Mouse (Mus musculus) lung, postnatal 0 days (tissue): Measurements from ENCODE around the gene Sdccag8.

Experiments
- CTCF ChIP-seq: IDR thresholded peaks from 2 replicates; pipeline ENCODE4 v1.5.1; 2016; ENCODE audit warnings: antibody characterized with exemption, mild to moderate bottlenecking
- EP300 ChIP-seq: IDR thresholded peaks from 2 replicates; pipeline ENCODE4 v1.6.1; 2016; ENCODE audit warnings: antibody characterized with exemption, mild to moderate bottlenecking, control low read depth

DNA sequence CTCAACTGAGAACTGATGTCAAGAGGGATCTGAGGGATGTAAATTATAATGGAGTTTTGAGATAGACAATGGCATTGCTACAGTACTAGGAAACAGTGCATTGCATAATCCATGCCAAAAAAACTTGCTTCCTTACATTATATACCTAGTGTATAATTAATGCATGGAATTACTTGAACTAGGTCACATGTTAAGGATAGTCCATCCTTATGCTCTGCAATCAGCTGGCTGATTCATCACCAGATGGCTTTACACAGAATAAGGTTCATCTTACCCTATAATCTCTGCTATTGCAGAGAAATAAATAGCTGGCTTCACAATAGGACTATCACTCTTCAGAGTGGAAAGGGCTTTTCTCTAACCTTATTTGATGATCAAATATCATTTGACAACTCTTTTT is 15.8 kb upstream of the Sdccag8 start:
- TF ChIP-seq CTCF (no peak), EP300 (no peak)
